Mouse (Mus musculus): ENCODE measurements around the gene Znfx1.
A peak's percentile ranks its signal among the peaks of the same experiment; 100 is the strongest.

The Znfx1 gene

DNA sequence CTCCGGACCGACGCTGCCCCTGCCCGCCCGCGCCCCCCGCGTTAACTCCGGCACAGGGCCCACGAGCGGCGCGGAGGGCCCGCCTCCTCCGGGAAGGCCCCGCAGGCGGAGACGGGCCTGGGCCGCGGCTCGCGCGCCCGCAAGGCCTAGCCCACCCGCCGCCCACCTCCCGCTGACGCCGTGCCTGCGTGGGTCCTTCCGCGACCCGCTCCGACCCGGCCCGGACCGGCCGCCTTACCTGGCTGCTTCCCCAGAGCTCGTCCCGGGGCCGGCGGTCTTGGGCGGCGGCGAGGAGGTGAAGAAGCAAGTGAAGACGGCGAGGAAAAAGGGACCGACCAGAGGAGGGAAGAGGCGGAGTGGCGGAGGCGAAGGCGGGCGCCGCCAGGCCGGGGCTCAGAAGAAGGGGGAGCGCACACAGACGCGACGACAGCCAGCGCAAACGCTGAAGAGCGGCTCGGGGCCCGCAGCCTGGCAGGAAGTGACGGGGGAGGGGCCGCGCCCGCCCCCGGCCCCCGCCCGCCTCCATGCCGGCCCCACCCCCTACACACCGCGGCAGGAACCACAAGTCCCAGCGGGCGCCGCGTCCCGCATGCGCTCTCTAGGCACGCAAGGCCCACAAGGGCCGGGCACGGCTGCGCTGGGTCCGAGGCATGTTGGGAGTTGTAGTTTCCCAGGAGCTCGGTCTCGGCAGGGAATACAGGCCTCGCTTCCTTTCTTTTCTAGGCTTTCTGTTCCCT, 66.9 kb downstream of the Znfx1 start, which contains the start of gene Stau1:
Gene Stau1 (minus strand): TSS at position 504 of the 737 bp plus-strand sequence.
- peak; percentile 90 for DNase-seq (ENCODE audit: extremely low spot score, low read depth, low spot score)

- DNase-seq (ENCODE audit: extremely low spot score, low read depth, low spot score) = no peak
Observed at GRCm38 (mm10) chr2:166995021-166995795, 67.6 kb downstream of the Znfx1 start.

DNA sequence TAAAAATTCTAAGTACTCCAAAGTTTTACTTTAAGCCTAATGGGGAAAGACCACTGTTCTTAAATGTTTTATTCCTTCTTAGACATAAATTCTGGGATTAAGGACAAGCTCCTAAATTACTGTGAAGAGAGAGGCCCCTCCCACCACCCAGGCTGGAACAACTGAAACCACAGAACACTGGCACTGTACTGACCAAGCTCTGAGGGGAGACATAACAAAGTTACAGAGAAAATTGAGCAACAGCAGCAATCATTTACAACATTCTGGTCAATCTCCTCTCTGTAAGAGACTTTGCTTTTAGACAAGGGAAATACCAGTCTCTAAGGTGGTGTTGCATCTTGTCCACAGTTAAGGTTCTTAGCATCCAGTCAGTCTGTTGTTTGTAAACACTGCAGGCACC, 70.9 kb downstream of the Znfx1 start:
- DNase-seq (ENCODE audit: extremely low spot score, low read depth, low spot score) = no peak

DNA sequence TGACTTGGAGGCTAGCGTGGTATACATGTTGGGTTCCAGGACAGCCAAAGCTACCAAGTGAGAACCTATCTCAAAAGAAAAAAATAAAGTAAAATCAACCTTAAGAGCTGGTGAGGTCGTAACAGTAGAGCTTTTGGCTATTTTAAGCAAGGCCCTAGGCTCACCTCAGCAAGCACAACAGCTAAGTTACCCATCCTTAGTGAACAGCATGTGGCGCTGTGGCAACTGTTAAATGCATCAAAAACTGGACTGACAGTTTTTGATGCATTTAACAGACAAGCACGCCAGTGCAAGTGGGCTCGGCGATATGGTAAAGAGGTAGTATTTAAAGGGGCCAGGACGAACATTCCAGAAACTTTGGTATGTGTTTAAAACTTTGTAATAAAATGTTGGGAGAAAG, 72.0 kb downstream of the Znfx1 start:
- no peak for DNase-seq (ENCODE audit: extremely low spot score, low read depth, low spot score)

Measured in hindlimb bud, embryonic 11.5 days (tissue).